Mouse (Mus musculus) MEL (cell line): ENCODE measurements around the gene Apc2. TPM values are rescaled to one million over a fixed set of nuclear protein-coding genes. Genes with fewer than 3 reads are reported as not detected.

ENCODE experiments used
- DNase-seq: peaks from one replicate; pipeline ENCODE4 v3.0.0; 2011; ENCODE audit warnings: low read depth, low spot score
- H3K27ac ChIP-seq: 2 replicates; pipeline ENCODE4 v1.5.1; 2012; ENCODE audit warnings: low read depth, mild to moderate bottlenecking, control low read depth, low read length, moderate library complexity; ENCODE audit not compliant: control insufficient read depth
- H3K27me3 ChIP-seq, 2 experiments: fragments of 150-350 bp in 1 of 2; sonication (generic) in 1 of 2; 2 replicates each; pipeline ENCODE4 v1.6.1; 2012; ENCODE audit warnings: low read length in 2 of 2, mild to moderate bottlenecking in 2 of 2, improper control_type of control experiment in 1 of 2, moderate library complexity in 1 of 2; ENCODE audit not compliant: insufficient read depth in 2 of 2, control insufficient read depth in 1 of 2
- H3K36me3 ChIP-seq, 2 experiments: 2 replicates each; pipeline ENCODE4 v1.6.1; 2012 to 2014; ENCODE audit warnings: low read length in 2 of 2, improper control_type of control experiment in 1 of 2, inconsistent platforms in 1 of 2, mild to moderate bottlenecking in 1 of 2; ENCODE audit not compliant: insufficient read depth in 2 of 2, control insufficient read depth in 1 of 2
- H3K4me1 ChIP-seq, 2 experiments: fragments of 150-350 bp in 1 of 2; sonication (generic) in 1 of 2; 2 replicates each; pipeline ENCODE4 v1.6.1; 2012; ENCODE audit warnings: low read length in 2 of 2, improper control_type of control experiment in 1 of 2, mild to moderate bottlenecking in 1 of 2; ENCODE audit not compliant: insufficient read depth in 2 of 2, control insufficient read depth in 1 of 2
- H3K4me3 ChIP-seq, 2 experiments: fragments of 150-350 bp in 1 of 2; sonication (generic) in 1 of 2; 2 replicates each; pipeline ENCODE4 v1.5.1; 2012; ENCODE audit warnings: low read depth in 2 of 2, low read length in 2 of 2, mild to moderate bottlenecking in 2 of 2, moderate library complexity in 2 of 2, control low read depth in 1 of 2, improper control_type of control experiment in 1 of 2; ENCODE audit not compliant: control insufficient read depth in 1 of 2, insufficient read depth in 1 of 2
- H3K79me2 ChIP-seq: 2 replicates; pipeline ENCODE4 v1.6.1; 2012; ENCODE audit warnings: mild to moderate bottlenecking, low read length, moderate library complexity; ENCODE audit not compliant: control insufficient read depth, poor library complexity, insufficient read depth
- H3K9ac ChIP-seq: 2 replicates; pipeline ENCODE4 v1.6.1; 2012; ENCODE audit warnings: low read depth, mild to moderate bottlenecking, control low read depth, low read length, moderate library complexity; ENCODE audit not compliant: control insufficient read depth, poor library complexity, severe bottlenecking
- H3K9me3 ChIP-seq: fragments of 150-350 bp; sonication (generic); replicated peaks from 2 replicates; pipeline ENCODE4 v1.6.1; 2012; ENCODE audit warnings: mild to moderate bottlenecking, low read length, improper control_type of control experiment, moderate library complexity; ENCODE audit not compliant: insufficient read depth
- CHD2 ChIP-seq: IDR thresholded peaks from 2 replicates; pipeline ENCODE4 v1.6.1; 2011; ENCODE audit warnings: low read length, improper control_type of control experiment
- CTCF ChIP-seq, 3 experiments: IDR thresholded peaks in 2 of 3; conservative IDR thresholded peaks in 1 of 3; 2 replicates each; pipeline ENCODE4 v1.5.1; 2011 to 2012; ENCODE audit warnings: low read length in 3 of 3, low read depth in 2 of 3, mild to moderate bottlenecking in 2 of 3, improper control_type of control experiment in 1 of 3, inconsistent platforms in 1 of 3, mixed read lengths in 1 of 3, moderate library complexity in 1 of 3; ENCODE audit not compliant: control insufficient read depth in 1 of 3, insufficient read depth in 1 of 3, poor library complexity in 1 of 3, severe bottlenecking in 1 of 3
- ELF1 ChIP-seq: IDR thresholded peaks from 2 replicates; pipeline ENCODE4 v1.6.1; 2014; ENCODE audit warnings: low read depth, mild to moderate bottlenecking, inconsistent platforms, low read length, improper control_type of control experiment, moderate library complexity
- ETS1 ChIP-seq: IDR thresholded peaks from 2 replicates; pipeline ENCODE4 v1.6.1; 2012; ENCODE audit warnings: low read depth, mild to moderate bottlenecking, inconsistent platforms, low read length, improper control_type of control experiment, moderate library complexity
- GABPA ChIP-seq: IDR thresholded peaks from 2 replicates; pipeline ENCODE4 v1.6.1; 2012; ENCODE audit warnings: low read depth, mild to moderate bottlenecking, inconsistent platforms, low read length, improper control_type of control experiment, moderate library complexity
- KAT2A ChIP-seq: conservative IDR thresholded peaks from 2 replicates; pipeline ENCODE4 v1.6.1; 2012; ENCODE audit warnings: low read depth, low read length, improper control_type of control experiment, inconsistent platforms
- MAFK ChIP-seq: IDR thresholded peaks from 2 replicates; pipeline ENCODE4 v1.6.1; 2011; ENCODE audit warnings: low read depth, mild to moderate bottlenecking, low read length, improper control_type of control experiment, borderline replicate concordance
- MAZ ChIP-seq: IDR thresholded peaks from 2 replicates; pipeline ENCODE4 v1.6.1; 2012; ENCODE audit warnings: low read depth, mild to moderate bottlenecking, inconsistent platforms, low read length, improper control_type of control experiment
- MYB ChIP-seq: IDR thresholded peaks from 2 replicates; pipeline ENCODE4 v1.6.1; 2011; ENCODE audit warnings: mild to moderate bottlenecking, low read depth, low read length, improper control_type of control experiment
- NELFE ChIP-seq: IDR thresholded peaks from 2 replicates; pipeline ENCODE4 v1.6.1; 2011; ENCODE audit warnings: low read depth, low read length, improper control_type of control experiment
- NRF1 ChIP-seq: IDR thresholded peaks from 2 replicates; pipeline ENCODE4 v1.6.1; 2014; ENCODE audit warnings: low read depth, mild to moderate bottlenecking, inconsistent platforms, low read length, improper control_type of control experiment, moderate library complexity; ENCODE audit not compliant: poor library complexity, insufficient read depth, severe bottlenecking
- POLR2A ChIP-seq, 2 experiments: IDR thresholded peaks; 2 replicates each; pipeline ENCODE4 v1.6.1; 2011 to 2012; ENCODE audit warnings: low read length in 2 of 2, mild to moderate bottlenecking in 2 of 2, control low read depth in 1 of 2, improper control_type of control experiment in 1 of 2, low read depth in 1 of 2, moderate library complexity in 1 of 2; ENCODE audit not compliant: control insufficient read depth in 1 of 2, insufficient read depth in 1 of 2, poor library complexity in 1 of 2
- POLR2AphosphoS2 ChIP-seq: IDR thresholded peaks from 2 replicates; pipeline ENCODE4 v1.6.1; 2011; ENCODE audit warnings: low read length, improper control_type of control experiment
- POLR2AphosphoS5 ChIP-seq: IDR thresholded peaks from 2 replicates; pipeline ENCODE4 v1.6.1; 2012; ENCODE audit warnings: low read depth, borderline replicate concordance, mild to moderate bottlenecking, inconsistent platforms, low read length, moderate library complexity, mixed read lengths
- RAD21 ChIP-seq: IDR thresholded peaks from 2 replicates; pipeline ENCODE4 v1.6.1; 2011; ENCODE audit warnings: mild to moderate bottlenecking, low read depth, low read length, improper control_type of control experiment
- RCOR1 ChIP-seq: IDR thresholded peaks from 2 replicates; pipeline ENCODE4 v1.6.1; 2012; ENCODE audit warnings: low read depth, mild to moderate bottlenecking, inconsistent platforms, low read length, improper control_type of control experiment
- SMC3 ChIP-seq: IDR thresholded peaks from 2 replicates; pipeline ENCODE4 v1.6.1; 2011; ENCODE audit warnings: low read depth, low read length, improper control_type of control experiment
- TAL1 ChIP-seq: IDR thresholded peaks from 2 replicates; pipeline ENCODE4 v1.6.1; 2012; ENCODE audit warnings: mild to moderate bottlenecking, inconsistent platforms, low read length, moderate library complexity, mixed read lengths
- TBP ChIP-seq: IDR thresholded peaks from 2 replicates; pipeline ENCODE4 v1.8.0; 2011; ENCODE audit warnings: low read depth, low read length, improper control_type of control experiment
- TCF12 ChIP-seq: IDR thresholded peaks from 2 replicates; pipeline ENCODE4 v1.6.1; 2014; ENCODE audit warnings: low read depth, mild to moderate bottlenecking, inconsistent platforms, low read length, improper control_type of control experiment, moderate library complexity
- UBTF ChIP-seq: IDR thresholded peaks from 2 replicates; pipeline ENCODE4 v1.6.1; 2012; ENCODE audit warnings: low read depth, mild to moderate bottlenecking, inconsistent platforms, low read length, improper control_type of control experiment, moderate library complexity, borderline replicate concordance; ENCODE audit not compliant: insufficient read depth
- USF1 ChIP-seq: IDR thresholded peaks from 2 replicates; pipeline ENCODE4 v1.6.1; 2014; ENCODE audit warnings: low read depth, mild to moderate bottlenecking, inconsistent platforms, low read length, improper control_type of control experiment, moderate library complexity
- ZC3H11A ChIP-seq: IDR thresholded peaks from 2 replicates; pipeline ENCODE4 v1.6.1; 2012; ENCODE audit warnings: low read depth, mild to moderate bottlenecking, inconsistent platforms, low read length, improper control_type of control experiment
- ZMIZ1 ChIP-seq: IDR thresholded peaks from 2 replicates; pipeline ENCODE4 v1.6.1; 2012; ENCODE audit warnings: low read depth, mild to moderate bottlenecking, inconsistent platforms, low read length, improper control_type of control experiment, moderate library complexity
- ZNF384 ChIP-seq: IDR thresholded peaks from 2 replicates; pipeline ENCODE4 v1.6.1; 2012; ENCODE audit warnings: low read depth, mild to moderate bottlenecking, inconsistent platforms, low read length, improper control_type of control experiment
- polyA plus RNA-seq, 2 experiments: library from polyadenylated mRNA; stranded (reverse) in 1 of 2; unstranded in 1 of 2; fragments of >175 nt in 1 of 2; fragments of >200 nt in 1 of 2; gene quantifications; 2 replicates each; pipeline versions ENCODE4 v1.2.1 to v1.2.4; 2012; ENCODE audit warnings: low replicate concordance in 2 of 2, low read depth in 1 of 2; ENCODE audit not compliant: insufficient read length in 2 of 2, insufficient read depth in 1 of 2, missing spikeins in 1 of 2
- total RNA-seq: library from RNA; depleted of rRNA; stranded (reverse); fragments of 300-350 nt; gene quantifications from 2 replicates; pipeline ENCODE4 v1.2.3, GENCODE M21; 2012

The Apc2 gene
- total and polyA plus RNA-seq, 3 experiments, result 0.58 to 1.2 TPM; not detected in 1

DNA sequence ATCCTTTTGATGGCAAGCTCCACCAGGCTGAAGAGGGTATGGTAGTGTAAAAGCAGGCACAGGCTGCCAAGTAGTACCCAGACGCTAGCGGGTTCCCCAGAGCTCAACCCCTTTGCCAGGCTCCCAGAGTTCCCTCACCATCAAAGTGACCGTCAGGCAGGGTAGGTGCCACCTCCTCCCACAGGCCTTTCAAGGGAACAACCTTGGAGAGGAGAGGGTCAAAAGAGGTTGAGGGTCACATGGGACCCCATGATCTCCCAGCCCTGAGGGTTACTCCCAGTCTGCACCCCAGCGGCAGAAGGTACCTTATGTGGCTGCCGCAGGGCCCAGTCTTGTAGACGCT is 36.3 kb upstream of the Apc2 start:
- no peak for TF ChIP-seq TBP
- TF ChIP-seq TAL1, result no peak
- TF ChIP-seq MAZ, result no peak
- TF ChIP-seq ETS1, result no peak
- no peak for TF ChIP-seq RCOR1
- TF ChIP-seq MAFK, result no peak
- no peak for TF ChIP-seq ZNF384
- no peak for TF ChIP-seq POLR2A (IDR thresholded peaks at IDR 0.05; ENCODE audit: control insufficient read depth in 1 of 2, insufficient read depth in 1 of 2, low read depth in 1 of 2, low read length in 2 of 2, poor library complexity in 1 of 2)
- no peak for TF ChIP-seq NELFE
- TF ChIP-seq CTCF (IDR thresholded peaks at IDR 0.05 in 2 of 3, conservative IDR thresholded peaks at IDR 0.05 in 1 of 3; ENCODE audit: control insufficient read depth in 1 of 3, insufficient read depth in 1 of 3, low read depth in 2 of 3, low read length in 3 of 3, poor library complexity in 1 of 3, severe bottlenecking in 1 of 3), result no peak
- no peak for TF ChIP-seq ZMIZ1
- TF ChIP-seq POLR2AphosphoS2, result no peak
- no peak for TF ChIP-seq POLR2AphosphoS5
- TF ChIP-seq, all 39 proteins: peak for 0
- H3K79me2 ChIP-seq, result no peaks in the 10 kb centered on the region; the same call in 1 of the 2 replicates
- no peaks in the 10 kb centered on the region for H3K27me3 ChIP-seq
- H3K4me1 ChIP-seq, result peaks cover 3 to 13% of the 10 kb centered on the region in 2 experiments; a peak in 3 of 4 replicates
- peaks cover 0 to 3% of the 10 kb centered on the region in 2 experiments; a peak in 2 of 4 replicates for H3K36me3 ChIP-seq
- H3K9ac ChIP-seq, result no peak overlapping the region
- H3K27ac ChIP-seq, result no peak overlapping the region
- DNase-seq, result no peak
- H3K9me3 ChIP-seq, result no peaks in the 10 kb centered on the region
- no peak overlapping the region for H3K4me3 ChIP-seq

DNA sequence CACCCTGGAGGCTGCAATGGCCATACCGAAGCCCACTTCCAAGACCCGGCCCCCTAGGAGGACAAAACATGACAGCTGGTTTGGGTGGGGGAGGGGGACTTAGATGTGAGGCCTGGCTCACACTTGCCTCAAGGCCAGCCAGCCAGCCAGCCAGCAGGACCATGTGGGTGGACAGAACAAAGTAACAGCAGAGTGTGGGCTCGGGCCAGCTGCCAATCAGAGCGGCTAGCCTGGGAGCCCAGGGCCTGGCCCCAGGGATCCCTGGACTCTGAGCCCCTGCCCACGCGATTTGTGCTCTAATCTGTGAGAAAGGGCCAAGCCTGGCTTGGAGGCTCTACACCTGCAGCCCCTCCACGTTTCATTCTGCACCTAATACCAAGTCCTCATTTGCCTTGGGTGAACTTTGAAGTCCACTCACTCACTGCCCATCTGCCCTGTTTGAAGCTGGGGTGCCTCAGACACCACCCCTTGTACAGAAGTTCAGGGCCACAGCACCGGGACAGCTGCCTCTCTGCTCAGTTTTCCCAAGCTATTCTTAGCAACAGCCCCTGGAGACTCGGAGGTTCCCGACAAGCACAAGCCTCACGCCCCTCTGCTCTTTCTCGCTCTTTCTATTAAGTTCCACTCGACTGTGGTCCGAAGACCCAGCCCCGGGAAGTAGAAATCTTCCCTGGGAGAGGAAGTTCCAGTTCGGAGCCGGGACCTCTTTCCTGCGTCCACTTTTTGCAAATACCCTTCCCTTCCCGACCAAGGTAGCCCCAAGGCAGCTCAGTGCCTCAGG is 35.7 kb upstream of the Apc2 start:
- Histone ChIP-seq H3K36me3 (peaks cover 0 to 4% of the 10 kb centered on the region in 2 experiments; a peak in 2 of 4 replicates), H3K4me3 (peak overlapping the region; percentile 50 to 61), H3K79me2 (peaks cover 2% of the 10 kb centered on the region), H3K9me3 (no peaks in the 10 kb centered on the region), H3K27ac (no peak overlapping the region), H3K4me1 (peaks cover 3 to 14% of the 10 kb centered on the region in 2 experiments; a peak in 3 of 4 replicates), H3K9ac (peak overlapping the region; percentile 51), H3K27me3 (no peaks in the 10 kb centered on the region)
- TF ChIP-seq TCF12 (no peak), CHD2 (no peak), POLR2AphosphoS2 (no peak), RCOR1 (no peak), ELF1 (no peak), SMC3 (no peak), KAT2A (no peak), TBP (no peak), MYB (no peak), GABPA (no peak), USF1 (no peak), NRF1 (no peak), ZNF384 (no peak), ZC3H11A (no peak), NELFE (no peak; the same call in 1 of the 2 replicates), UBTF (no peak), MAZ (no peak), RAD21 (no peak)
- no peak for DNase-seq
